Mouse (Mus musculus): ENCODE data around the gene Rragb.
"Not testable (repeated sequence)": the region's sequence is repeated elsewhere in the genome, so short reads cannot be mapped to it uniquely, and the experiment has no call there.

Rragb gene

DNA sequence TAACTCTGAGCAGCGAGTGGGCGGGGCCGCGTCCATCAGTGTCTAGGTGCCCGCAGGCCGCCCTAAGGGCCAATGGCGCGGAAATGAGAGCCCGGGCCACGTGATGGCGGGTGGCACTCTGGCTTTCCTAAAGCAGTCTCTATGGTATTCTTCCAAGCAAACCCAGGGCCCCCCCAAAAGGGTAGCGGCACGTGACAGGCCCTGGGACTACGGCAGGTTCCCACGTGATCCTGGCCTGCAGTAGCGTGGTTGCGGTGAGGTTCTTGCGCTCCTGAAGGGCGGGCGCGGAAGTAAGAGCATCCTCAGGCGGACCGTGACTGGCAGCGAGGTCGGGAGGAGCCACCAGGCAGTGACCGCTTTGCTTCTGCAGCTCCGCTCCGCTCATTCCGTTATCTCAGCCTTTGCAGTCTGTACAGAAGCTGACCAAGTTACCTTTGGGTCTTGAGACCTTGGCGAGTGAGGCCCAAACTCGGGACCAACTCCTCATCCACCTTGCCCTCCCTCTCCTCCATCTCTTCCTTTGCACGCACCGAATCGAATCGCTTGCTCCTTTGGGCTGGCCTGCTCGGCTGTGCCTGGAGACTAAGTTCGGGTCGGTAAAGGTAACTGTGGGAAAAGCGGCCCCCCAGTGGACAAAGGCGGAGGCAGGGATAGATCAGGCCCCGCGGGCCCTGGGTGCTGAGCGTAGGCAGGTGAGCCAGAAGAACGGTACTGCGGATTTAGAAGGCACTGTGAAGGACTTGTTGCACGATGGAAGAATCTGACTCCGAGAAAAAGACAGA, at the start of gene Rragb:
Rragb (plus strand) TSS at position 248 of the 782 bp plus-strand sequence.
- in situ Hi-C loops (cut with MboI, MseI): no loop called here

DNA sequence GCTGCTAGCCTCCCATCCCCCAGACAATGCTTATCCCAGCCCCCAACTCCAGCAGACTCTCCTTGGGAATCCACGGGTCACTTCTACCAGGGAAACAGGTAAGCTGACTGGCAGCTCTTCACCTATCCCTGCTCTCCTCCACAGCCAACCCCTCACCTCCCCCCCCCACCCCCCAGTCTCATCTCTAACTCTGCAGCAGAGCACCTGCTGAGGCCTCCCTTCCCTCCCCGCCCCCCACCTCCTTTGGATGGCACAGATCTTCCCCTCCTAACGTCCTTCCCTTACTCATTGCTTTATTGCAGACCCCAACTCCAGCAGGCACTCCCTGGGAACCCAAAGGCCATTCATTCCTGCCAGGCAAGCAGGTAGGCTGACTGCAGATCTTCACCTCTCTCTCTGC, 21.3 kb upstream of the Rragb start, which contains the start of gene Foxr2:
Foxr2 (plus strand) TSS at position 301 of the 400 bp plus-strand sequence.
- in situ Hi-C loops (cut with MboI, MseI): no loop called here

DNA sequence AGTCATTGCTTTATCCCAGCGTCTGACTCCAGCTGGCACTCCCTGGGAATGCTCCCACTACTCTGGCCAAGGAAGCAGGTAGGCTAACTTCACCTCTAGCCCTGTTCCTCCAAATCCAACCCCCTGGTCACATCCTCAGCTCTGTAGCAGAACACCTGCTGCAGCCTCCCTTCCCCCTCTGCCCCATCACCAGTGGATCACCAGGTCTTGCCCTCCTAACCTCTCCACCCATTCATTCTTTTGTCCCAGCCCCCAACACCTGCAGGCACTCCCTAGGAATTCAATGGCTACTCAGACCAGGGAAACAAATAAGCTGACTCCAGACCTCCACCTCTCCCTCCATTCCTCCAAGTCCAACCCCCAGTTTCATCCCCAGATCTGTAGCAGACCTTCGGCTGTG, 20.8 kb upstream of the Rragb start:
- in situ Hi-C loops (cut with MboI, MseI): no loop called here

DNA sequence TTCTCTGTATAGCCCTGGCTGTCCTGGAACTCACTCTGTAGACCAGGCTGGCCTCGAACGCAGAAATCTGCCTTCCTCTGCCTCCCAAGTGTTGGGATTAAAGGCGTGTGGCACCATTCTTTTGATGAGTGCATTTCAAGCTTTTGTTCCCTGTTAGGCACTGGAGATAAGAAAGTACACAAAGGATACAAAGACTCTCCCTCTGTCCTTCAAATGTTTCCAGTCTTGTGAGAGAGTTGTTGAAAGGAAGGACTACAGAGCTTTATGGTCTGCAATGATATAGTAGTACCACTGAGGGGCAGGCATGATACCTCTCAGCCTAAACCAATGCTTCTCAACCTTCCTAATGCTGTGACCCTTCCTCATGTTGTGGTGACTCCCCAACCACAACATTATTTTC, 2.9 kb downstream of the Rragb start:
- in situ Hi-C loops (cut with MboI, MseI): no loop called here

DNA sequence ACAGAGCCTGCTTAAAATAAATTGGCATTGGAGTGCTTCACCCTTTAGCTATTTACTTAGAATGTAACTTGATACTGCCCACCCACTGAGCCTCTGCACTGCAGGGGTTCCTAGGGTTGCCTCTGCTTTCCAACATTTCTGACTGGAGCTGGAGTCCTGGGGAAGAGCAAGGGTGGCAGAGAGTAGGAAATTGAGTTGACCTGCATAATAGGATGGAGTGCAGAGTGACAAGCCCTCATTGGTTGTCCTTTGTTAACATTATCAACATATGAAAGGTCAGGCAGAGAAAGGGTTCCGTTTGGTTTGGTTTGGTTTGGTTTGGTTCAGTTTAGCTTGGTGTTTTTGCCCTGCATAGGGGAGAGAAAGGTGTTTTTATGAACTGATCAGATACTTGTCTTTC, 12.0 kb downstream of the Rragb start:
- in situ Hi-C loops (cut with MboI, MseI): loop anchor here (25.0 kb wide), 2 partner anchors 211 to 561 kb away; partner anchors contain the start of gene Nbdy

DNA sequence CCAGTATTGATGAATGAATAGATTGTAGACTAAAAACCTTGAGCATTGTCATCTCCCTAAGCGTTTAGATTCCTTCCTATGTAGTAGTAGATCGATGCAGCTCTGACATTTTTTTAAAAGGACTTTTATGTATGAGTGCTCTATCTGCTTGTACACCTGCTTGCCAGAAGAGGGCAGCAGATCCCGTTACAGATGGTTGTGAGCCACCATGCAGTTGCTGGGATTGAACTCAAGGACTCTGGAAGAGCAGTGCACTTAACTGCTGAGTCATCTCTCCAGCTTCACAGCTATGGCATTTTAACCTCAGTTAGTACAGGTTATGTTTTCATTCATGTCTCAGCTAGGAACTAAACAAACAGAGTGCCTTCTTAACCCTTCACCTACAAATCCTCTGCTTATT, 15.5 kb downstream of the Rragb start:
- in situ Hi-C loops (cut with MboI, MseI): loop anchor here (25.0 kb wide), 2 partner anchors 207 to 557 kb away; partner anchors contain the start of gene Nbdy

DNA sequence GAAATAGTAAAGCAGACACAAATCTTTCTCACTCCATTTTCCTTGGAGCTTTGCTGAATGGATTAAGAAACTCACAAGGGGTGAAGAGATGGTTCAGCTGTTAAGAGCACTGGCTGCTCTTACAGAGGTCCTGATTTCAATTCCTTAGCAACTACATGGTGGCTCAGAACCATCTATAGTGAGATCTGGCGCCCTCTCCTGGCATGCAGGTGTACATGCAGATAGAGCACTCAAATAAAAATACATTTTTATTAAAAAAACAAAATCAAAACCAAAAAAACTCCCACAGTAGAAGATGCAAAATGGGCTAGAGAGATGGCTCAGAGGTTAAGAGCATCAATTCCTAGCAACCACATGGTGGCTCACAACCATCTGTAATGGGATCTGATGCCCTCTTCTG, 35.0 kb downstream of the Rragb start:
- in situ Hi-C loops (cut with MboI, MseI): loop anchor here (25.0 kb wide), 2 partner anchors 188 to 538 kb away; partner anchors contain the start of gene Nbdy

DNA sequence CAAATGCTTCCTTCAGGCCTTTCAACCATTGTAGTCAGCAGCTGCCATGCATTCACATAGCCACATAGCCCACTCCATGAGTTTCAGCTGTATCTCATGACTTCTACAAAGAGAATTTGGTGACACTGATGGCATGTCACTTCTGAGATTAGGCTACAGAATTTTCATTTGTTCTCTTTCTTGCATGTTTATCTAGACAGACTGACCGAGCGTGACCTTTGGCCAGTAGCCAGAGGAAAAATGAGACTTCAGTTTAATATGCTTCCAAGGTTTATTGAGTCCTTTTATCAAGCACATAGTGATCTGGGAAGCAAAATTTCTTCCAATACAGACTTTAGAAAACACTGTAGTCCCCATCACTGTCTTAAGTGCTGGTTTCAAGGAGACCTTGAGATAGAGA, 42.4 kb downstream of the Rragb start:
- in situ Hi-C loops (cut with MboI, MseI): no loop called here

DNA sequence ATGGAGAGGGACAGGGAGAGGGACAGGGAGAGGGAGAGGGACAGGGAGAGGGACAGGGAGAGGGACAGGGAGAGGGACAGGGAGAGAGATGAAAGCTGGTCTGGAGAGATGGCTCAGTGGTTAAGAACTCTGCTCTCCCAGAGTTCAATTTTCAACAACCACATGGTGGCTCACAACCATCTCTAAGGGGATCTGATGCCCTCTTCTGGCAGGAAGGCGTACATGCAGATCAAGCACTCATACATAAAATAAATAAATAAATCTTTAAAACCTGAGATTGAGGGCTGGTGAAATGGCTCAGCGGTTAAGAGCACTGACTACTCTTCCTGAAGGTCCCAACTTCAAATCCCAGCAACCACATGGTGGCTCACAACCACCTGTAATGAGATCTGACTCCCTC, 59.4 kb downstream of the Rragb start:
- in situ Hi-C loops (cut with MboI, MseI): not testable (repeated sequence)

DNA sequence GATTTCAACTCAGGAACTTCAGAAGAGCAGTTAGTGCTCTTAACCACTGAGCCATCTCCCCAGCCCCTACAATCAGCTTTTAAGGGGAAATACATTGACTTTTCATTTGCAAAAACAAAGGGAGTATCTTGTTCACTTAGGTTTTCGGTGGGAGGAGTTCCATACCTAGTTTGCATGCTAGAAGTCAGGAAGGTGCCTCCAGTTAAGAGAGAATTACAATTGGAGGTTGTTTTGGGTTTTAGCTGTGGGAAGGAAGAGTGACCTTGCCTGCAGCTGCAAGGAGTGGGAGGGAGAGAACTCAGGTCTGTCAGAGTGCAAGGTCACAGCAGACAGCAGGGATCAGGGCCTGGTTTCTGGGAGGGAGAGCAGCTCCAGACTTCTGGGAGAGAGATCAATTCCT, 71.3 kb downstream of the Rragb start:
- in situ Hi-C loops (cut with MboI, MseI): no loop called here

Measured in T-helper 2 cell (primary cell).